Mouse (Mus musculus) testis, adult 2 months (tissue): ENCODE measurements at regions not wholly inside any gene's neighbourhood (a gene's known extent, or its start where the extent isn't known, plus 50 kb on each side); places are given as distances from the start of the nearest gene placed in this dataset.

ENCODE experiments used
- CTCF ChIP-seq: fragments of 200-500 bp; IDR thresholded peaks from 2 replicates; pipeline ENCODE4 v1.5.1; 2012; ENCODE audit warnings: low read depth, mild to moderate bottlenecking, inconsistent platforms, low read length, moderate library complexity; ENCODE audit not compliant: control insufficient read depth, insufficient read depth, insufficient replicate concordance
- POLR2A ChIP-seq: fragments of 200-500 bp; IDR thresholded peaks from 2 replicates; pipeline ENCODE4 v1.6.1; 2012; ENCODE audit warnings: low read depth, mild to moderate bottlenecking, inconsistent platforms, low read length, moderate library complexity; ENCODE audit not compliant: control insufficient read depth

GRCm38 (mm10) chr4:55603821-55604435 lies 71.7 kb upstream of the Klf4 start:
- TF ChIP-seq CTCF (no peak), POLR2A (no peak)
